Mouse (Mus musculus) midbrain, embryonic 16.5 days (tissue): ENCODE results near the gene Fry. TPM values are rescaled to one million over a fixed set of nuclear protein-coding genes. Genes with fewer than 3 reads are reported as not detected.

Experiments used
- ATAC-seq: fragments of 200-750 bp; cut with Nextera tagmentation; 2 replicates; pipeline ENCODE4 v1.8.0; 2017; ENCODE audit warnings: moderate TSS enrichment
- H3K27ac ChIP-seq: fragments of 300-500 bp; sonication (generic); 2 replicates; pipeline ENCODE4 v1.5.1; 2014; ENCODE audit warnings: mild to moderate bottlenecking, low read length, mixed read lengths
- H3K27me3 ChIP-seq: fragments of 300-500 bp; sonication (generic); 2 replicates; pipeline ENCODE4 v1.6.1; 2014; ENCODE audit warnings: low read depth, low read length, mixed read lengths; ENCODE audit not compliant: control insufficient read depth, insufficient read depth
- H3K36me3 ChIP-seq: fragments of 300-500 bp; sonication (generic); 2 replicates; pipeline ENCODE4 v1.6.1; 2014; ENCODE audit warnings: mild to moderate bottlenecking, low read length, moderate library complexity, mixed read lengths; ENCODE audit not compliant: control insufficient read depth, insufficient read depth
- H3K4me1 ChIP-seq: fragments of 300-500 bp; sonication (generic); 2 replicates; pipeline ENCODE4 v1.6.1; 2014; ENCODE audit warnings: mild to moderate bottlenecking, low read length, mixed read lengths; ENCODE audit not compliant: control insufficient read depth, insufficient read depth
- H3K4me2 ChIP-seq: fragments of 300-500 bp; sonication (generic); 2 replicates; pipeline ENCODE4 v1.6.1; 2014; ENCODE audit warnings: mild to moderate bottlenecking, low read length, mixed read lengths
- H3K4me3 ChIP-seq: fragments of 300-500 bp; sonication (generic); 2 replicates; pipeline ENCODE4 v1.5.1; 2014; ENCODE audit warnings: low read depth, mild to moderate bottlenecking, low read length, moderate library complexity, mixed read lengths
- H3K9ac ChIP-seq: fragments of 300-500 bp; sonication (generic); 2 replicates; pipeline ENCODE4 v1.6.1; 2014; ENCODE audit warnings: low read depth, low read length, mixed read lengths
- H3K9me3 ChIP-seq: fragments of 300-500 bp; sonication (generic); replicated peaks from 2 replicates; pipeline ENCODE4 v1.6.1; 2014; ENCODE audit warnings: mild to moderate bottlenecking, low read length, mixed read lengths; ENCODE audit not compliant: control insufficient read depth, poor library complexity, severe bottlenecking
- WGBS: fragments of 180-500 bp; shearing (Covaris S2); extraction: QIAGEN DNeasy Blood & Tissue Kit; methylation state at CpG from one replicate; pipeline ENCODE4 v1.1.7; 2014; 5-methylcytosine and 5-hydroxymethylcytosine counted together
- polyA plus RNA-seq: library from polyadenylated mRNA; unstranded; fragments of >200 nt; fragmentation: Nextera tagmentation; extraction: Ambion mirVana; gene quantifications from 2 replicates; pipeline ENCODE4 v1.2.1, GENCODE M21; 2015

The Fry gene
- polyA plus RNA-seq, 1 experiment from 2014 or later: 64.1 TPM

DNA sequence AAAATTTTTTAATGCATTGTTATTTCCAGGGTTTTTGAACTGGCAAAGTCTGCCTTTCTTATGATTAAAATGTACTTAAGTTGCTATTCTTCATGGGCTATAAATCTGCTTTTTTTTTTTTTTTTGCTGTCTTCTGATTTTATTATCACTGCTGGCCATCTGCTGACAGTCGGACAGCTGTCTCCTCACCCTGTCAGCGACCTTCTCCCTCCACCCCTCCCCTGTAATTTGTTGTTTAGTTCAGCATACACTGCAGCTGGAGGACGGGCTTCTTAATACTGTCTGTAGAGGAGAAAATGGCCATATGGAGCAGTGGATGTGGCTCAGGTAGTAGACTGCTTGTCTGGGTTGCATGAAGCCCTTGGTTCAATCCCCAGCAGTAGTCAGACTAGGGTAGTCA lies 173.7 kb downstream of the Fry start:
- ATAC-seq: no peak
- no peaks in the 10 kb centered on the region for H3K9me3 ChIP-seq
- WGBS: 62% methylated on average over 3 of the region's 3 CpGs
- H3K4me1 ChIP-seq: no peaks in the 10 kb centered on the region
- no peak overlapping the region for H3K9ac ChIP-seq
- no peaks in the 10 kb centered on the region for H3K36me3 ChIP-seq
- no peak overlapping the region for H3K4me3 ChIP-seq
- H3K27me3 ChIP-seq: no peaks in the 10 kb centered on the region
- H3K27ac ChIP-seq: no peak overlapping the region
- H3K4me2 ChIP-seq: no peak overlapping the region

DNA sequence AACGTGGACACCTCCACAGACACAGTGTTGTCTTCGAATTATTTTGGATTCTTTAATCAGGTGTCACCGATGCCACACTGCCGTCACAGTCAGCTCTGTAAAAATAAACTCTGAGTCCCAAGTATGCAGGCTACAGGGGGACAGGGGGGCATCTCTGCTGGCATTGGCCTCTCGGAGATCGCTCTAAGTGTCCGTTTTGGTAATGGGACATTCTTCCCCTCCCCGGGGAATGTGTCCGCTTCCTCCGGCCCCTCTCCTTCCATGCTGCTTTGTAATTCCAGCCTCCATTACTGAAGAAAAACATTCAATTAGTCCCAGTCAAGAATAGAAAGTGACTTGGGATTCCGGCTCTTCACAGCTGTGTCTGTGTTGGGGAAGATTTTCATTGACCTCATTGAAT lies 175.9 kb downstream of the Fry start:
- 57% methylated on average over 11 of the region's 11 CpGs for WGBS
- Histone ChIP-seq H3K4me2 (no peak overlapping the region), H3K4me1 (no peaks in the 10 kb centered on the region), H3K27ac (no peak overlapping the region), H3K9ac (no peak overlapping the region), H3K4me3 (no peak overlapping the region), H3K9me3 (no peaks in the 10 kb centered on the region), H3K36me3 (no peaks in the 10 kb centered on the region), H3K27me3 (no peaks in the 10 kb centered on the region)
- no peak for ATAC-seq

DNA sequence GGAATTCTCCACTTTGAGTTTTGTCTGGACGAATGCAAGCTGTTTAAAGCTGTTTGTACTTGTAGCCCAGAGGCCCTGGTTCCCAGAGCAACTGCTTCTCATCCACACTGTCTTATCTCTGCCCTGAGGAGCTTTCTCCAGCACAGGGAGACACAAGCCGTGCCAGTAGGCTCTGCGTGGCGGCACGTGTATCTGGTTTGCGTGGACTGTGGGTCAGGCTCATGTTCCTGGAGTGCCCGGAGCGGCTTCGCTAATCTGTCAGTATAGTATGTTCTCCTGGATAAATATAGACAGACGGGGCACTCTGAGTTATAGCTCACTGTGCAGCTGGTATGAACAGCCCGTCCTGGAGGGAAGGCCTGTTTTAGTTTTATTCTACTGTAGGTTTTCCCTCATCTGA lies 176.7 kb downstream of the Fry start:
- Histone ChIP-seq H3K36me3 (no peaks in the 10 kb centered on the region), H3K4me1 (no peaks in the 10 kb centered on the region), H3K4me2 (no peak overlapping the region), H3K9ac (no peak overlapping the region), H3K27ac (no peak overlapping the region), H3K27me3 (no peaks in the 10 kb centered on the region), H3K4me3 (no peak overlapping the region), H3K9me3 (no peaks in the 10 kb centered on the region)
- ATAC-seq: no peak
- 81% methylated on average over 11 of the region's 11 CpGs for WGBS

DNA sequence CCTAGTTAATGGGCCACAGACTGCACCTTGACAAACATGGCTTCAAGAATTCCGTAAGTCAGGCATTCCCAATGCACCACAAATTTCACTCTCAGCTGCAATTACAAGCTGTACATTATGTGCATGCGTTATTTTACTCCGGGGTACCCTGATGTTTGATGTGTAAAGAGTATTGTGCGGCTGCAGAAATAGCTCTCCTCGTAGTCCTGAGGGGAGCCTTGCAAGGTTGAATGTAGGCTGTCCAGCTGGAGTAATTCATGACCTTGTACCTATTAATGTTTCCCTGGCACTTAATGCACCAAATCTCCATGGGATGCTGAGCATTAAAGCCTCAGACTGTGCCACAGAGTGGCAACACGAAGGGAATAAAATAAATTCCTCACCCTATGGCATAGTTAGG lies 180.5 kb downstream of the Fry start:
- no peak overlapping the region for H3K27ac ChIP-seq
- ATAC-seq: no peak
- H3K4me1 ChIP-seq: no peaks in the 10 kb centered on the region
- no peak overlapping the region for H3K9ac ChIP-seq
- H3K9me3 ChIP-seq: no peaks in the 10 kb centered on the region
- no peaks in the 10 kb centered on the region for H3K27me3 ChIP-seq
- H3K4me2 ChIP-seq: no peak overlapping the region
- no peaks in the 10 kb centered on the region for H3K36me3 ChIP-seq
- WGBS: 70% methylated on average over 6 of the region's 6 CpGs
- H3K4me3 ChIP-seq: no peak overlapping the region

DNA sequence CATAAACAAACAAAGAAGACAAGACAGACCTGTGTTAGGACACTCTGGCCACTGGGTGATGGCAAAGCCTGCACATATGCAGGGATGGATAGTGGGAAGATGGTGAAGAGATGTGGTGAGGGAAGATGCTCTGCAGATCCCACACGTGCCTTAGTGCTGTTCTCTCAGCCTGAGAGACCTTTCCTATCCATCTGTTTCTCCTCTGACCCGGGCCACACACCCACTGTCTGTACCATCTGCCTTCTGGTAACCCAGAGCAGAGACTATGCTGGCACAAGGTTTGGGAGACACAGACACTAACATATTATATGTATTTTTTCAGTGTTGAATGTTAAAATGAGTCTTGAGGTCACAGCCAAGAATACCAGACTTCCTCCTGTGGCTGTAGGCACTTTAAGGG lies 183.7 kb downstream of the Fry start:
- H3K4me3 ChIP-seq: no peak overlapping the region
- no peaks in the 10 kb centered on the region for H3K36me3 ChIP-seq
- 76% methylated on average over 2 of the region's 2 CpGs for WGBS
- no peak overlapping the region for H3K27ac ChIP-seq
- no peak overlapping the region for H3K9ac ChIP-seq
- H3K27me3 ChIP-seq: no peaks in the 10 kb centered on the region
- H3K4me2 ChIP-seq: no peak overlapping the region
- ATAC-seq: no peak
- H3K4me1 ChIP-seq: no peaks in the 10 kb centered on the region
- no peaks in the 10 kb centered on the region for H3K9me3 ChIP-seq

DNA sequence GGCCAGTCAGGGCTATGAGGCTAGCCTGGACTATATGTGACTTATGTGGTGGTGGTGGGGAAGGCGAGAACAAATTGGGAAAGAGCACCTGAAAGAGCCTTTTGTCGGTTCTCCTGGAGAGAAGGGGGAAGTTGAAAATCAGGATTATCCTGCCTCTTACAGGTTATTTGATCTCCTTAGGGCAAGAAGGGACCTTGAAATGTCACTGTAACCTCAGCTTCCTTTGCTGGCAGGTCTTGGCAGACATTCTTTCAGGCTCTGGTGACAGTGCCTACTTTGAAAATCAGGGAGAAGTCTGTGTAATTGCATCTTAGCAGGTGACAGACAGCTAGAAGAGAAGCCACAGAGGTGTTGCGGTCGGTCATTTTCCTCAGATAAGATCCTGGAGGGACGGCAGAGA lies 184.6 kb downstream of the Fry start:
- Histone ChIP-seq H3K9ac (no peak overlapping the region), H3K4me2 (no peak overlapping the region), H3K4me3 (no peak overlapping the region), H3K9me3 (no peaks in the 10 kb centered on the region), H3K27ac (no peak overlapping the region), H3K36me3 (no peaks in the 10 kb centered on the region), H3K4me1 (no peaks in the 10 kb centered on the region), H3K27me3 (no peaks in the 10 kb centered on the region)
- no peak for ATAC-seq
- WGBS: 81% methylated on average over 5 of the region's 5 CpGs

DNA sequence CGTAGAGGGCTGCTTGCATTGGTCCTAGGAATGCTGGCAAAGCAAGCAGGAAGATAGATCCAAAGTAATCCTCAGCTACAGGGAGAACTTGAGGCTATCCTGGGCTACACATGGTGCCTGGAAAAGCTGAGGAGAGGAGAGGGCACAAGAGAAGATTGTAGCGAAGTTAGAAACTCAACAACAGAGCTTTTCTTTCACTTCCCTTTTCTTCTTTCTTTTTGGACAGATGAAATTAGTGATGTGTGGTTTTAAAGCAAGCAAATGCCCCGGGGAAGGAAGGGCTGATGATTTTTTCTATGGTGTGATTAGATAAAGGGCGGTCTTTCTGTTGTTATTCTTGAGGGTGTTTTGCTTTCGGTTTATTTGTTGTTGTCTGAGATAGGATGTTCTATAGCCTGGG lies 188.1 kb downstream of the Fry start:
- H3K27me3 ChIP-seq: no peaks in the 10 kb centered on the region
- H3K27ac ChIP-seq: no peak overlapping the region
- 91% methylated on average over 5 of the region's 5 CpGs for WGBS
- no peak overlapping the region for H3K4me2 ChIP-seq
- ATAC-seq: no peak
- H3K36me3 ChIP-seq: peaks cover 12% of the 10 kb centered on the region
- H3K4me1 ChIP-seq: no peaks in the 10 kb centered on the region
- no peak overlapping the region for H3K4me3 ChIP-seq
- H3K9ac ChIP-seq: no peak overlapping the region
- no peaks in the 10 kb centered on the region for H3K9me3 ChIP-seq

DNA sequence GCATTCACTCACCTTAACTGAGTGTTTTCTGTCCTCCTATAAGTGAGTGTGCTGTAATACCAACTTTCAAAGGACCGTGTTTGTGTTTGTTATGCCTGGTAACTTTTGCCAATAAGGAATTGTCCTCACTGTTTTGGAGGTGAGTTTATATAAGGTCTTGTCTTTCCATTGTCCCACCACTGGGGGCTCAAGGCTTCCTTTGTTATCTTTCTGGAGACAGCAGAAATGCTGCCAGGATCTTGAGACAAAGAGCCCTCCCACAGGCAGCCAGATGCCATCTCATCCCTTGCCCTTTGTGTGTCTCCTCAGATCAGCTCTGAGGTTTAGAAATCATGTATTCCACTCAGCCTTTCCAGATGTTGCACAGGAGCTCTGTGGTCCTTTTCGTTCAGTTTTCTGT lies 194.8 kb downstream of the Fry start:
- H3K4me3 ChIP-seq: no peak overlapping the region
- no peaks in the 10 kb centered on the region for H3K4me1 ChIP-seq
- ATAC-seq: no peak
- H3K9ac ChIP-seq: no peak overlapping the region
- no peak overlapping the region for H3K4me2 ChIP-seq
- H3K27ac ChIP-seq: no peak overlapping the region
- H3K9me3 ChIP-seq: 0 out of 2 replicates have a peak, but pooled peaks cover 2% of the 10 kb centered on the region
- H3K36me3 ChIP-seq: peaks cover 20% of the 10 kb centered on the region
- 56% methylated on average over 2 of the region's 2 CpGs for WGBS
- H3K27me3 ChIP-seq: no peaks in the 10 kb centered on the region

DNA sequence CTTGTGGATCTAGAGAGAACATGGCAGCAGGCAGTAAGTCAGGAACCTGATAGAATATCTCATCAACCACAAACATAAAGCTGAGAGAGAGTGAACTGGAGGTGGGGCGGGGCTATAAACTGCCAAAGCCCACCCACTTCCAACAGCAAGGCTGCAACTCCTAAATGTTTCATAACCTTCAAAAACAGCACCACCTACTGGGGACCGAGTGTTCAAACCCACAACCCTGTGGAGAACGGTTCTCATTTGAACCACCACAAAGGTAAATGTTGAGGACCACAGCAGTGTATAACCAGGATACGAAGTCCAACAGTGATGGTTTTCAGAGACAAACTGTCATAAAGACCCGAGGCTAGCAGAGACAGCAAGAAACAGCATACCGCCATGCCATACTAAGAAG lies 196.1 kb downstream of the Fry start:
- ATAC-seq: no peak
- no peaks in the 10 kb centered on the region for H3K27me3 ChIP-seq
- H3K9me3 ChIP-seq: 0 out of 2 replicates have a peak, but pooled peaks cover 2% of the 10 kb centered on the region
- no peak overlapping the region for H3K27ac ChIP-seq
- H3K9ac ChIP-seq: no peak overlapping the region
- H3K4me1 ChIP-seq: no peaks in the 10 kb centered on the region
- no peak overlapping the region for H3K4me2 ChIP-seq
- H3K36me3 ChIP-seq: peaks cover 20% of the 10 kb centered on the region
- no peak overlapping the region for H3K4me3 ChIP-seq
- 91% methylated on average over 6 of the region's 6 CpGs for WGBS

DNA sequence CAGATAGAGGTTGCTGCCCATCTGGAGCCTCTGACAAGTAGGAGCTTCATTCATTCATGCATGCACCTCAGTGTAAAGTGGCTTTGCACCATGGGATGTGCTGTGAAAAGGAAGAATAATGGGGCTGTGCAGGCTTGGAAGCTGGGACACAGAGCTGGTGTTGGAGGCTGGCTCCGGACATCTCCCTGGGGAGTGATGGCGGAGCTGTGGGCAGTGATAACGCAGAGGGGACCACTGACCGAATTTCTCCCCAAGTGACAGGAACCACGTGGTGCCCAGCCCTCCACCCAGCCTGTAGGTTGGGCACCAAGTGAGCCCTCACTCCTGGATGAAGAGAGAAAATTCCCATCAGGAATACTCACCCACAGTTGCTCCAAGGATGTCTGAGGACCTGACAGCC lies 207.0 kb downstream of the Fry start:
- Histone ChIP-seq H3K9ac (no peak overlapping the region), H3K4me3 (no peak overlapping the region), H3K4me1 (no peaks in the 10 kb centered on the region), H3K9me3 (no peaks in the 10 kb centered on the region), H3K27ac (no peak overlapping the region), H3K27me3 (no peaks in the 10 kb centered on the region), H3K4me2 (no peak overlapping the region), H3K36me3 (no peaks in the 10 kb centered on the region)
- 78% methylated on average over 5 of the region's 5 CpGs for WGBS
- no peak for ATAC-seq
